Mouse (Mus musculus) c-Kit-positive CD71-positive TER-119-positive erythroid progenitor cells, embryonic 14.5 days (primary cell): Measurements from ENCODE around the gene Slco1b2.
"Not testable (repeated sequence)": the region's sequence is repeated elsewhere in the genome, so short reads cannot be mapped to it uniquely, and the experiment has no call there.

Experiments
- DNase-seq: peaks from one replicate; pipeline ENCODE4 v3.0.0-alpha.2; 2013; ENCODE audit warnings: low spot score

Gene Slco1b2

DNA sequence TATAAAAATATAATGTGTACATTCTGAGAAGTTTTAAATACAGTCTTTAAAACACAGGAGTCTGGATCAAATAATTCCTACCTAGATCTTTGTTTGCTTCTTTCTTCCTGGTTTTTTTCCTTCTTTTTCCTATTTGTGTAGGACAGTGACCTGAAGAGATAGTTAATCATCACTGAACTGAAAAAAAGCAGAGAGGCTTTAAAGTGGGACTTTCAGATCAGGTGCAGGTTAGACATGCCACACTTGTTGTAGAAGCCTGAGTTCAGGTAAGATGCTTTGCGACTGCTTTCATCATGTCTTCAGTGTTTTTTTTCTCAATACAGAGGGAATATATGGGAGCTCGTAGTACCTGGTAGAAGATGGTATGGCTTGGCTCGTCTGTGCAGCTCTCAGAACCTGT, at the start of gene Slco1b2:
TSS of gene Slco1b2 (plus strand) at position 228 of the 400 bp plus-strand sequence.
- DNase-seq, result no peak

DNA sequence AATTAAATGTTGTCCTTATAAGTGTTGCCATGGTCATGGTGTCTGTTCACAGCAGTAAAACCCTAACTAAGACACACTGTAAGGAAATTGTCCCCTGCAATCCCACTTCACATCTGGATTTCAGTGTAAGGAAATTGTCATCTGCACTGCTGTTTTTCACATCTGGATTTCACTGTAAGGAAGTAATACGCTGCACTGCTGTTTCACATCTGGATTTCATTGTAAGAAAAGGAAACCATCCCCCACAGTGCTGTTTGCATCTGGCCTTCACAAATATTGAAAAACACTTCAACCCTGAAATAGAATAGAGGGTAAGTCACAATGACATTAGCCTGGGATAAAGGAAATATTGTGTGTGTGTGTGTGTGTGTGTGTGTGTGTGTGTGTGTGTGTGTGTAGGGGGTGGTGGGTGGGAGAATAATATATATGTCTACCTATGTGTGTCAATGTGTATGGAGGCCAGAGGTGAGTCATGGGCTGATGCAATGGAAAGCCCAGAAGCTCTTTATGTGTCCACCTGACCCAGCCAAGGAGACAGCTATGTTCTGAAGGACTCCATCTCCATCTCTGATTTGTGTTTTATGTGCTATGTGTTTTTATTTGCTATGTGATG, 44.4 kb upstream of the Slco1b2 start:
- DNase-seq, result no peak

DNA sequence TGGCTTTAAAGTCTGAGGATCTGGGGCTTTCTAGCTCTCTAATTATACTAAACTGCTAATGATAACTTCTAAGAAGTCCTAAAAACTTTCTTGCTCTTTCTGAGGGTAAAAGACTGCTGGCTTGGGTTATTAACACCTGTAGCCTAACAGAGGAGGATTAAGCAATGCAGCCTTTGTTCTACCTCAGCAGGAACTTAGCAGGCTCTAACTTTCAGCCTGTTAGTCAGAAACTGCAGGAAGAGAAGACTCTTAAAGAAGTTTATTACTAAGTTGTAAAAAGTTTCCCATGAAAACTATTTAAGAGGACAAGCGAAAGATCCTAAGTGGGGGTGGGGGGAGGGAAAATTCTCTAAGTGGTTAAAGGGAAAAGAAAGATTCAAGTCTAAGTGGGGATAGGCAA, 39.3 kb upstream of the Slco1b2 start:
- DNase-seq, result no peak

- DNase-seq, result not testable (repeated sequence)
Measured at GRCm38 (mm10) chr6:141590598-141591200, 38.6 kb upstream of the Slco1b2 start.

- no peak for DNase-seq
Measured at GRCm38 (mm10) chr6:141596081-141596480, 33.2 kb upstream of the Slco1b2 start.

- DNase-seq, result no peak
Measured at GRCm38 (mm10) chr6:141597037-141597436, 32.3 kb upstream of the Slco1b2 start.

DNA sequence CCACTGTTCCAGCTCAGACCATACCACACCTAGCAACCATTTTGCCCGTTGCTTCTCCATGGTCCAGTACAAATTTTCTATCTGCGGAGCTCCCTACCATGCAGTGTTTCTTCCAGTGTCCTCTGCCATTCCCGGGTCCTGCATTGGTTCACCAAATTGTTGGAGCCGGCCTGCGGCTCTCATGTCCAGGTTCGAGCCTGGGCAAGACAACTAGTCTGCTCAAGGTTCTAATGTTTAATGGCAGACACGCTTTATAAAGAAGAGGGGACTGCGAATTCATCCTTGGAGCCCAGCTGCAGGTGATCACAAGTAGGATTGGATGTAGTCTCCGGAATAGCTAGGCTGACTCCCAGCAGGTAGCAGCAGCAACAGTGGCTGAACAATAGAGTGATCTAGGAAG, 28.4 kb upstream of the Slco1b2 start:
- DNase-seq, result no peak

- no peak for DNase-seq
Measured at GRCm38 (mm10) chr6:141610702-141611260, 18.5 kb upstream of the Slco1b2 start.

DNA sequence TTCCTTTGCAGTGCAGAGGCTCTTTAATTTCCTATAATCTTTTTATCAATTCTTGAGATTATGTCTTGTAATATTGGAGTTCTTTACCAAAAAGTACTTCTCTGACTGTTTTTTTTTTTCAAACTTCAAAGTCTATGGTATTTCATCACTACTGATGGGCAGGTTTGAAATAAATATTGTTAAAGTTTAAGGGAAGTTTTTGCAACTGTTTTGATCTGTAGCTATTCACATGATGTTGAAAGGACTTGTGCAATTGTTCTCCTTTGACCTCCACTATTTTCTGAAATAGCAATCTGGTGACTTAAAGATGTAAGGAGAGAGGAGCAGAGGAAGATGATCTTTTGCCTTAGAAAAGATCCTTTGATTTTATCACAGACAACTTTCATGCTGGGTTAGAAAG, 15.3 kb upstream of the Slco1b2 start:
- no peak for DNase-seq

DNA sequence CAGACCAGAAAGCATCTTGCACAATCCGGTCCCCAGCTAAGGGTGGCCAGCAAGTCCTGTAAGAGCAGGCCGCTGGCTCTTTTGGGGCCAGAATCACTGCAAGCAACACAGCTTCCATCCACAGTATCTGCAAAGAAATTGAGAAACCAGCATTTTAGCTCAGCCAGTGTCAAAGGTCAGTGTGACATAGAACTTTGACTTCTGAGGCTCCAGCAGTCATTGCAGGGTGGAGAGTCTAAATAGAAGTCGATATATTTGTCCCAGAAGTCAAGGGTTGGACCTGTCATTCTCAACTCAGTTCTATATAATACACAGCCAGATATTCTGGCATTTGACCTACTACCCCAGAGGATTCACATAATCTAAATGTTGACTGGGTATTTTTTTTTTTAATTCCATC, 14.0 kb upstream of the Slco1b2 start:
- DNase-seq, result no peak

GRCm38 (mm10) chr6:141632935-141633334, 3.6 kb downstream of the Slco1b2 start:
- DNase-seq, result no peak

GRCm38 (mm10) chr6:141635250-141635649, 5.9 kb downstream of the Slco1b2 start:
- DNase-seq, result no peak

GRCm38 (mm10) chr6:141640639-141641038, 11.3 kb downstream of the Slco1b2 start:
- DNase-seq, result no peak

DNA sequence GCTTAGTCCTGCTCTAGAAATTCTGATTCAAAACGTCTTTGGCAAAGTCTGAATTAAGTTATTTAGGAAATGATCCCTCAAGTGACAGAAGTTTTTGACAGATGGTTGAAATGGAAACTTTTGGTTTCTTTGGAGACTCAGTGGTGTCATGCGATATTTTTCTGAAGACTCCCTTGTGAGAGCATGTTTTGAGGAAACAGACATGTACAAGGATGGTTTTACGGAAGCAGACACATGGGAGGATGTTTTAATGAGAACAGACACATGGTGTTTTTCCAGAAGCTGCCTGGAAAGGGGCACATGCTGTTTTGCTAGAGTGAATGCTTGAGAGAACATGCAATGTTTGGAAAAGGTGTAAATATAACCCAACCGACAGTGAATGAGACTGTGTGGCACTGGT, 57.7 kb downstream of the Slco1b2 start:
- DNase-seq, result no peak

- DNase-seq, result no peak
Measured at GRCm38 (mm10) chr6:141691246-141691645, 61.9 kb downstream of the Slco1b2 start.
